Mouse (Mus musculus): ENCODE measurements around the gene Tusc2. TPM values are rescaled to one million over a fixed set of nuclear protein-coding genes. Genes with fewer than 3 reads are reported as not detected.

Tusc2 gene
- total and polyA plus RNA-seq, 3 experiments: 36.2 to 48.9 TPM; not detected in 1

- no peak for DNase-seq (ENCODE audit: low read depth, low spot score)
- Histone ChIP-seq H3K4me1 (ENCODE audit: control insufficient read depth in 1 of 2, insufficient read depth in 2 of 2, low read length in 2 of 2) (peaks cover 2 to 33% of the 10 kb centered on the region in 2 experiments; a peak in 3 of 4 replicates), H3K79me2 (ENCODE audit: control insufficient read depth, insufficient read depth, low read length, poor library complexity) (peaks cover 23% of the 10 kb centered on the region), H3K9ac (ENCODE audit: control insufficient read depth, low read depth, low read length, poor library complexity, severe bottlenecking) (no peak overlapping the region), H3K27ac (ENCODE audit: control insufficient read depth, low read depth, low read length) (no peak overlapping the region), H3K36me3 (ENCODE audit: control insufficient read depth in 1 of 2, insufficient read depth in 2 of 2, low read length in 2 of 2) (peaks cover 0 to 11% of the 10 kb centered on the region in 2 experiments; a peak in 2 of 4 replicates), H3K9me3 (replicated peaks; ENCODE audit: insufficient read depth, low read length) (no peaks in the 10 kb centered on the region), H3K4me3 (ENCODE audit: control insufficient read depth in 1 of 2, insufficient read depth in 1 of 2, low read depth in 2 of 2, low read length in 2 of 2) (no peak overlapping the region), H3K27me3 (ENCODE audit: control insufficient read depth in 1 of 2, insufficient read depth in 2 of 2, low read length in 2 of 2) (no peaks in the 10 kb centered on the region)
- TF ChIP-seq GATA1 (IDR thresholded peaks at IDR 0.05; ENCODE audit: low read depth, low read length): no peak
Measured at GRCm38 (mm10) chr9:107577871-107578270, 14.8 kb downstream of the Tusc2 start.

GRCm38 (mm10) chr9:107578587-107578986 is 15.5 kb downstream of the Tusc2 start, which contains the start of gene Naa80:
Gene Naa80, plus strand, starts transcription at chr9:107578887.
- Histone ChIP-seq H3K36me3 (ENCODE audit: control insufficient read depth in 1 of 2, insufficient read depth in 2 of 2, low read length in 2 of 2) (peaks cover 0 to 10% of the 10 kb centered on the region in 2 experiments; a peak in 2 of 4 replicates), H3K4me1 (ENCODE audit: control insufficient read depth in 1 of 2, insufficient read depth in 2 of 2, low read length in 2 of 2) (peaks cover 2 to 32% of the 10 kb centered on the region in 2 experiments; a peak in 3 of 4 replicates), H3K9me3 (replicated peaks; ENCODE audit: insufficient read depth, low read length) (no peaks in the 10 kb centered on the region), H3K27me3 (ENCODE audit: control insufficient read depth in 1 of 2, insufficient read depth in 2 of 2, low read length in 2 of 2) (no peaks in the 10 kb centered on the region), H3K9ac (ENCODE audit: control insufficient read depth, low read depth, low read length, poor library complexity, severe bottlenecking) (no peak within 1 kb of the TSS), H3K79me2 (ENCODE audit: control insufficient read depth, insufficient read depth, low read length, poor library complexity) (peaks cover 28% of the 10 kb centered on the region), H3K4me3 (ENCODE audit: control insufficient read depth in 1 of 2, insufficient read depth in 1 of 2, low read depth in 2 of 2, low read length in 2 of 2) (no peak within 1 kb of the TSS; a peak in 1 of 4 replicates), H3K27ac (ENCODE audit: control insufficient read depth, low read depth, low read length) (peak within 1 kb of the TSS; percentile 13)
- TF ChIP-seq ZNF384 (IDR thresholded peaks at IDR 0.05; ENCODE audit: low read depth, low read length): no peak
- TF ChIP-seq MAX (IDR thresholded peaks at IDR 0.05; ENCODE audit: low read length): no peak
- no peak for TF ChIP-seq ZKSCAN1 (IDR thresholded peaks at IDR 0.05; ENCODE audit: low read depth, low read length)
- no peak for TF ChIP-seq RCOR1 (IDR thresholded peaks at IDR 0.05; ENCODE audit: low read depth, low read length)
- no peak for TF ChIP-seq GATA1 (IDR thresholded peaks at IDR 0.05; ENCODE audit: low read depth, low read length)
- DNase-seq (ENCODE audit: low read depth, low spot score): no peak

- H3K27ac ChIP-seq (ENCODE audit: control insufficient read depth, low read depth, low read length): peak overlapping the region; percentile 13
- H3K9ac ChIP-seq (ENCODE audit: control insufficient read depth, low read depth, low read length, poor library complexity, severe bottlenecking): no peak overlapping the region
- no peaks in the 10 kb centered on the region for H3K9me3 ChIP-seq (replicated peaks; ENCODE audit: insufficient read depth, low read length)
- H3K4me1 ChIP-seq (ENCODE audit: control insufficient read depth in 1 of 2, insufficient read depth in 2 of 2, low read length in 2 of 2): peaks cover 2 to 32% of the 10 kb centered on the region in 2 experiments; a peak in 3 of 4 replicates
- H3K36me3 ChIP-seq (ENCODE audit: control insufficient read depth in 1 of 2, insufficient read depth in 2 of 2, low read length in 2 of 2): peaks cover 0 to 10% of the 10 kb centered on the region in 2 experiments; a peak in 2 of 4 replicates
- H3K27me3 ChIP-seq (ENCODE audit: control insufficient read depth in 1 of 2, insufficient read depth in 2 of 2, low read length in 2 of 2): no peaks in the 10 kb centered on the region
- peaks cover 30% of the 10 kb centered on the region for H3K79me2 ChIP-seq (ENCODE audit: control insufficient read depth, insufficient read depth, low read length, poor library complexity)
- H3K4me3 ChIP-seq (ENCODE audit: control insufficient read depth in 1 of 2, insufficient read depth in 1 of 2, low read depth in 2 of 2, low read length in 2 of 2): no peak overlapping the region; a peak in 1 of 4 replicates
- peak; percentile 68 for TF ChIP-seq USF1 (IDR thresholded peaks at IDR 0.05; ENCODE audit: low read depth, low read length)
- peak; percentile 43; the same call in 1 of the 2 replicates for TF ChIP-seq SIN3A (IDR thresholded peaks at IDR 0.05; ENCODE audit: low read length)
- no peak for TF ChIP-seq CTCF (IDR thresholded peaks at IDR 0.05 in 2 of 3, conservative IDR thresholded peaks at IDR 0.05 in 1 of 3; ENCODE audit: control insufficient read depth in 1 of 3, insufficient read depth in 1 of 3, low read depth in 2 of 3, low read length in 3 of 3, poor library complexity in 1 of 3, severe bottlenecking in 1 of 3)
- no peak for DNase-seq (ENCODE audit: low read depth, low spot score)
Measured at GRCm38 (mm10) chr9:107579023-107579900, 16.2 kb downstream of the Tusc2 start.

Measured in MEL (cell line).